Mouse (Mus musculus): ENCODE measurements around the gene Gsn.

DNA sequence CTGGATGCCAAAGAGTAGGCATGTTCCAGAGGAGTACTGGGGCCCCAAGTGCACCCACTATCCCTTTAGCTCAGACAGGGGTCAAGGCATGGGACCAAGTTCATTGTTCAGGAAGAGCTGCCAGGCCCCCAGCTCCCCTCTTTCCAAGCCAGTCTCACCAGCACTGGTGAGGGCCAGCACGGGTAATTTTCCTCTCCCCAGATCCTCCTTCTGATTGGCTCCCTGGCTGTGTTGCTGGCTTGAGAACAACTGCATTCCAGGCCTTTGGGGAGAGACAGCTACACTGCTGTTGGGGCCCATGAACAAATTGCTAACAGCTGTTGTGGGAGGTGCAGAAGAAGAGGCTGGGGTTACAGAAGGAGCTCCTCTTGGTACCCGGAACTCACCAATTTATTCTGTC lies 17.4 kb downstream of the Gsn start:
- TF ChIP-seq CTCF (IDR thresholded peaks at IDR 0.05; ENCODE audit: extremely low read depth, insufficient read depth, low read length), result no peak
- TF ChIP-seq POLR2A (IDR thresholded peaks at IDR 0.05; ENCODE audit: extremely low read depth, insufficient read depth, low read length), result no peak

Data from cortical plate, adult 2 months (tissue).